Mouse (Mus musculus) forebrain, embryonic 14.5 days (tissue): ENCODE data around the gene Src. TPM values are rescaled to one million over a fixed set of nuclear protein-coding genes. Genes with fewer than 3 reads are reported as not detected.

Source experiments
- ATAC-seq: fragments of 200-750 bp; cut with Nextera tagmentation; 2 replicates; pipeline ENCODE4 v1.8.0; 2017; ENCODE audit warnings: mild to moderate bottlenecking, moderate library complexity
- DNase-seq: peaks from one replicate; pipeline ENCODE4 v3.0.0-alpha.2; 2015; ENCODE audit warnings: low spot score
- H3K27ac ChIP-seq: fragments of 300-500 bp; sonication (generic); 2 replicates; pipeline ENCODE4 v1.5.1; 2014; ENCODE audit warnings: low read depth, mild to moderate bottlenecking, control low read depth, low read length, moderate library complexity
- H3K27me3 ChIP-seq: fragments of 300-500 bp; sonication (generic); replicated peaks from 2 replicates; pipeline ENCODE4 v1.6.1; 2014; ENCODE audit warnings: low read length, control low read depth, mixed read lengths; ENCODE audit not compliant: control insufficient read depth, insufficient read depth
- H3K36me3 ChIP-seq: fragments of 300-500 bp; sonication (generic); 2 replicates; pipeline ENCODE4 v1.6.1; 2014; ENCODE audit warnings: low read length, control low read depth; ENCODE audit not compliant: control insufficient read depth, insufficient read depth
- H3K4me1 ChIP-seq: fragments of 300-500 bp; sonication (generic); 2 replicates; pipeline ENCODE4 v1.6.1; 2014; ENCODE audit warnings: antibody characterized with exemption, low read length, control low read depth; ENCODE audit not compliant: control insufficient read depth, insufficient read depth
- H3K4me2 ChIP-seq: fragments of 300-500 bp; sonication (generic); 2 replicates; pipeline ENCODE4 v1.6.1; 2014; ENCODE audit warnings: mild to moderate bottlenecking, control low read depth, low read length
- H3K4me3 ChIP-seq: fragments of 300-500 bp; sonication (generic); 2 replicates; pipeline ENCODE4 v1.5.1; 2014; ENCODE audit warnings: low read depth, low read length, control low read depth
- H3K9ac ChIP-seq: fragments of 300-500 bp; sonication (generic); 2 replicates; pipeline ENCODE4 v1.6.1; 2014; ENCODE audit warnings: mild to moderate bottlenecking, low read length, control low read depth, moderate library complexity
- H3K9me3 ChIP-seq: fragments of 300-500 bp; sonication (generic); replicated peaks from 2 replicates; pipeline ENCODE4 v1.6.1; 2016; ENCODE audit warnings: low read length, control low read depth, mixed read lengths; ENCODE audit not compliant: control insufficient read depth
- WGBS: fragments of 180-500 bp; shearing (Covaris S2); extraction: QIAGEN DNeasy Blood & Tissue Kit; methylation state at CpG from one replicate; pipeline ENCODE4 v1.1.7; 2014; 5-methylcytosine and 5-hydroxymethylcytosine counted together
- polyA plus RNA-seq: library from polyadenylated mRNA; unstranded; fragments of >200 nt; fragmentation: Nextera tagmentation; extraction: Ambion mirVana; gene quantifications from 2 replicates; pipeline ENCODE4 v1.2.1, GENCODE M21; 2014

The Src gene
- polyA plus RNA-seq, 1 experiment from 2014 or later, result 30.1 TPM

DNA sequence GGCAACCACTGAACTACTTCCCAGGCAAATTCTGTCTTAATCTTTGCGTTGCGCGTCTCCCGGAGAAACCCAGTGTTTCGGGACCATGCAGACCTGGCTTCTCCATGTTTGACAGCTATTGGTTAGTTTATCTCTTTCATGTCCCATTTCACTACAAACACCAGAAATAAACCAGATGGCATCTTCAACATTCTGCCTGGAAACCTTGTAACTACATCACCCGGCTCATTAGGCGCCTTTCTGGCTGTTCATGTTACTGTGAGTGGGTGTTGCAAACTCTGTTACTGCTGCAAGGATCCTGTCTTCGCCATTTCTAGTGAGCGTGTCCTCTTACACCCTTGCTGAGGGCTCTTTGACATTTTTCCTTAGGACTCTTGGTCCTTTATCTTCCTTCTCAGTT lies 94.6 kb downstream of the Src start:
- Histone ChIP-seq H3K4me3 (no peak overlapping the region), H3K9ac (no peak overlapping the region), H3K4me2 (no peak overlapping the region), H3K36me3 (no peaks in the 10 kb centered on the region), H3K27ac (no peak overlapping the region), H3K4me1 (peaks cover 24% of the 10 kb centered on the region), H3K27me3 (no peaks in the 10 kb centered on the region), H3K9me3 (no peaks in the 10 kb centered on the region)
- WGBS, result 84% methylated on average over 9 of the region's 9 CpGs
- ATAC-seq (no peak), DNase-seq (peak; percentile 59)

DNA sequence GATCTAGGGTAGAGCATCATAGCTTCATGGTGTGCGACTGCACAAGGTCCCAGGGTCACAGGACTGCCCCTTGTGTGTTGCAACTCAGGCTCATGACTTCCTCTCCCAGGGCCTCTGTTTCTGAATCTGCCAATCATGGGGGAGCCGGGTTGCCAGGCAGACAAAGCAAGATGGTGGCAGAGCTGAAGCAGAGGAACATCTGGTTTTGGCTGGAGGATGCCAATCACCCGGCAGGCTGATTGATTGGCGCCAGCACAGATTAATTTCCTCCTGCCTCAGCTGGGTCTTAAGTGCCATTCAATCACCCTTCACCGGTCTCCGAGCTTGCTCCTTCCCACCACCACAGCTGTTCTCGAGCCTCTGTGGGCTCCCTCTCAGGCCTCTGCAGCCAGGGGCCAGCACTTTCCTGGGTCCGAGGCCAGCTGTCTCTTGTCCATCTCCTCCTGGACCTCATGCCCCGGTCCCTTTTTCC lies 95.5 kb downstream of the Src start:
- no peak overlapping the region for H3K4me3 ChIP-seq
- WGBS, result 22% methylated on average over 9 of the region's 9 CpGs
- no peak overlapping the region for H3K4me2 ChIP-seq
- H3K9ac ChIP-seq, result no peak overlapping the region
- no peaks in the 10 kb centered on the region for H3K36me3 ChIP-seq
- H3K4me1 ChIP-seq, result peaks cover 32% of the 10 kb centered on the region
- ATAC-seq, result 0 out of 2 replicates have a peak, but pooled peaks have one; percentile 35
- no peaks in the 10 kb centered on the region for H3K9me3 ChIP-seq
- H3K27ac ChIP-seq, result peak overlapping the region; percentile 33; the same call in 1 of the 2 replicates
- DNase-seq, result peak; percentile 33
- H3K27me3 ChIP-seq, result no peaks in the 10 kb centered on the region

DNA sequence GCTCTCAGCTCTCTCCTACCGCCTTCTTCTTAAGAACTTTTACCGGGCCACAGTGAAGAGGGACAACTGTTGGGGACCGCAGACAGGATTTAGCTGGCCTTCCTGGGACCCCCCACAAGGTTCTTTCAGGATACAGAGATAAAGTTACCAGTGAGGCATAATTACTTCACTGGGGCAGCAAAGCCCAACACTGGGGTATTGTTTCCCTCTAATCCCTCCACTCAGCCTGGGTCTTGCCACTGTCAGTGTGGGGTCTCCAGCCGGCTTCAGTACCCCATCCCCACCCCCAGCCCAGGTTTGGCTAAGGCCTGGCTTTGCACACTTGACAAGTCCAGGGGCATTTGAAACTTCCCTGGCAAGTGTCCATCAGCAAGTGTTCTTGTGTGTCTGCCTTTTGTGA lies 96.1 kb downstream of the Src start:
- peak overlapping the region; percentile 33; the same call in 1 of the 2 replicates for H3K27ac ChIP-seq
- H3K9me3 ChIP-seq, result no peaks in the 10 kb centered on the region
- 5% methylated on average over 4 of the region's 4 CpGs for WGBS
- H3K9ac ChIP-seq, result peak overlapping the region; percentile 8; the same call in 1 of the 2 replicates
- DNase-seq (no peak), ATAC-seq (no peak)
- H3K4me3 ChIP-seq, result no peak overlapping the region
- H3K27me3 ChIP-seq, result no peaks in the 10 kb centered on the region
- no peaks in the 10 kb centered on the region for H3K36me3 ChIP-seq
- H3K4me2 ChIP-seq, result no peak overlapping the region
- peaks cover 32% of the 10 kb centered on the region for H3K4me1 ChIP-seq

DNA sequence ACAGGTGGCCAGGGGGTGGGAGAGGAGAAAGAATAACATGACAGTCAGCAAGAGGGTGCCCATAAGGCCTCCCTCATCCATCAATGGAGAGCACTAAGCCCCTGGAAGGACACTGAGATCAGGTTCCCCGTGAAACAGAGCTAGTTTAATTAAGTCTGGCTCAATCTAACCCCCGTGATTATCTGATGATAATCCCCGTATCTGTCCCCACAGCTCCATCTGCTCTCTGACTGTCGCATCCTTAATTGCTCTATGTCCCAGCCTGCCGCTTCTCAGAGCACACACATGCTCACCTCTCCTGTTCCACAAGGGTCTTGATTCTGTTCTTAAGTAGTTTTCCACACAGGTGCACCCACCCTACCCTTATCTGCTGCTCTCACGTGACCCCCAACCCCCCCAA lies 99.3 kb downstream of the Src start:
- 38% methylated on average over 6 of the region's 6 CpGs for WGBS
- Histone ChIP-seq H3K27me3 (no peaks in the 10 kb centered on the region), H3K27ac (peak overlapping the region; percentile 33; the same call in 1 of the 2 replicates), H3K4me3 (no peak overlapping the region), H3K9ac (no peak overlapping the region), H3K4me2 (no peak overlapping the region), H3K9me3 (no peaks in the 10 kb centered on the region), H3K4me1 (peaks cover 40% of the 10 kb centered on the region), H3K36me3 (no peaks in the 10 kb centered on the region)
- no peak for ATAC-seq
- peak; percentile 43 for DNase-seq

DNA sequence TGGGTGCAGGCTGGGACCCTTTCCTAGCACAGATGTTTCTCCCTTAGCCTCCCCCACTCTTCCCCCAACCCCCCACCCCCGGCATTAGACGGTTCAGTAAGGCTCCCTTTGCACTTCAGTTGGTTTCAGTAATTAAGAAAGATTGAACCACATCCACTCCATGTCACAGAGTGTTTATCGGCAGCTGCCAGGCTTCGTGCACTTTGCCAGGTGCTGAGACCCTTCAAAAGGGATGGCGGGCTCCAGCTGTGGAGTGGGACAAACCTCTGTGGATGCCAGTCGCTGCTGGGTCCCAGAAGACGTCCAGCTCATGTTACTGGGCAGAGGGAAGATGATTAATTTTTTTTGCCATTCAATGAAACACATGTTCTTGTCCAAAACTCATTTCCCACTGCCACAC lies 100.2 kb downstream of the Src start:
- Histone ChIP-seq H3K4me1 (peaks cover 38% of the 10 kb centered on the region), H3K4me3 (no peak overlapping the region), H3K27me3 (no peaks in the 10 kb centered on the region), H3K9me3 (no peaks in the 10 kb centered on the region), H3K4me2 (no peak overlapping the region), H3K36me3 (no peaks in the 10 kb centered on the region), H3K9ac (no peak overlapping the region), H3K27ac (peak overlapping the region; percentile 14; the same call in 1 of the 2 replicates)
- 47% methylated on average over 7 of the region's 7 CpGs for WGBS
- ATAC-seq (peak; percentile 54; the same call in 1 of the 2 replicates), DNase-seq (peak; percentile 28)

DNA sequence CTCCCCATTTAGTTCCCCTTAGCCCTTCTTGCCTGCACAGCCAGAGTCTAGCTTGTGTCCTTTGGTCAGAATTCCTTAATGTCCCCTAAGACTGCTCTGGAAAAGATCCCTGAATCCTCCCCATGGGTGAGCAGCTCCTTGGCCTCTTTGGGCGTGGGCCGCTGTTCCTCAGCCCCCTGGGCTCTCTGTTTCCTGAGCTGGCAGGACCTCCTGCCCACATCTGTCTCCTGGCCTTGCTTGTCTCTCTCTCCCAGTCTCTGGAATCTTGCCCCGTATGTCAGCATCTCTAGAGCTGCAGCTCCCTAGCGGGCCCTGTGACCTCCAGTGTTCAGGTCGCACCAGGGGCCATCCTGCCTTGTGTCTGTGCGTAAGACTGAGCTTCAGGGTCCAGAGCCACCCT lies 101.2 kb downstream of the Src start:
- WGBS, result 74% methylated on average over 6 of the region's 6 CpGs
- no peak overlapping the region for H3K27ac ChIP-seq
- H3K9me3 ChIP-seq, result no peaks in the 10 kb centered on the region
- H3K4me3 ChIP-seq, result no peak overlapping the region
- no peak overlapping the region for H3K9ac ChIP-seq
- no peak overlapping the region for H3K4me2 ChIP-seq
- H3K4me1 ChIP-seq, result peaks cover 28% of the 10 kb centered on the region
- ATAC-seq, result no peak
- DNase-seq, result no peak
- no peaks in the 10 kb centered on the region for H3K36me3 ChIP-seq
- H3K27me3 ChIP-seq, result no peaks in the 10 kb centered on the region

DNA sequence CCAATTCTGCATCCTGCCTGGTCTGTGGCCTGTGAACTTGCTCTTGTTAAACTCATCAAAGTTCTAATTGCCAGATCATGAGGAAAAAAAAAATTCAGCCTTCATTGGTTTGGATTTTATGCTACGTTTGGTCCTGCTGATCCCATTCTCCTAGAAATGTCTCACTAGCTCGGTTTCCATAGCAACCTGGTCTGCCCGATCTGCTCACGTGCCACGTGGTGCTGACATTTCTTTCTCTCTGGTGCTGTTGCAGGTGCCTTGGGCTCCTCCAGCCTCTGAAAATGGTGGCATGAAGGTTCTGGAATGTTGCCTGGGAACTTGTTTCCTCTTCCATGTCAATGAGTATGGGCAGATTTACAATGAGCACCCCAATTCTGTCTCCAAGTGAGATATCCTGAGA lies 102.3 kb downstream of the Src start:
- ATAC-seq (peak; percentile 67; the same call in 1 of the 2 replicates), DNase-seq (peak; percentile 91)
- H3K27me3 ChIP-seq, result no peaks in the 10 kb centered on the region
- H3K4me2 ChIP-seq, result no peak overlapping the region
- no peak overlapping the region for H3K4me3 ChIP-seq
- H3K9ac ChIP-seq, result no peak overlapping the region
- peak overlapping the region; percentile 44; the same call in 1 of the 2 replicates for H3K27ac ChIP-seq
- WGBS, result 9% methylated on average over 5 of the region's 5 CpGs
- peaks cover 31% of the 10 kb centered on the region for H3K4me1 ChIP-seq
- H3K36me3 ChIP-seq, result no peaks in the 10 kb centered on the region
- H3K9me3 ChIP-seq, result no peaks in the 10 kb centered on the region

Other genes with a start within 250 kb of the Src start
- 12.1 and 16.1 TPM in 2 replicates for gene Rbl1, start 213.9 kb upstream of the Src start, polyA plus RNA-seq
- gene Rpn2, start 139.4 kb upstream of the Src start, polyA plus RNA-seq, result 163 and 183 TPM in 2 replicates
- gene Mroh8, start 138.9 kb upstream of the Src start, polyA plus RNA-seq, result 0.13 and 0.37 TPM in 2 replicates
- 1.1 and 2.5 TPM in 2 replicates for gene Ghrh, start 70.9 kb upstream of the Src start, polyA plus RNA-seq
- 72.7 and 78.5 TPM in 2 replicates for gene Manbal, start 50.9 kb upstream of the Src start, polyA plus RNA-seq
- gene Nnat, start 141.6 kb downstream of the Src start, polyA plus RNA-seq, result 6,589 and 7,102 TPM in 2 replicates
- 240 and 254 TPM in 2 replicates for gene Blcap, start 152.8 kb downstream of the Src start, polyA plus RNA-seq